Mouse (Mus musculus) myocyte (in vitro differentiated cells): ENCODE data around the gene Tspyl1.

ENCODE experiments used
- CEBPB ChIP-seq: IDR thresholded peaks from 2 replicates; pipeline ENCODE4 v1.6.1; 2011; ENCODE audit warnings: mild to moderate bottlenecking, moderate library complexity; ENCODE audit not compliant: poor library complexity, insufficient read depth, severe bottlenecking
- E2F4 ChIP-seq: IDR thresholded peaks from one replicate; pipeline ENCODE4 v1.6.1; 2011; ENCODE audit warnings: mild to moderate bottlenecking, control low read depth, moderate library complexity; ENCODE audit not compliant: insufficient read depth
- MAX ChIP-seq: IDR thresholded peaks from one replicate; pipeline ENCODE4 v1.6.1; 2011; ENCODE audit warnings: low read depth, mild to moderate bottlenecking, control low read depth
- MYOD1 ChIP-seq, 3 experiments: IDR thresholded peaks; one replicate each; pipeline ENCODE4 v1.6.1; 2011; ENCODE audit warnings: control low read depth in 2 of 3, low read depth in 2 of 3, mild to moderate bottlenecking in 2 of 3, moderate library complexity in 1 of 3; ENCODE audit not compliant: insufficient read length in 2 of 3, control insufficient read depth in 1 of 3
- MYOG ChIP-seq, 3 experiments: IDR thresholded peaks; one replicate each; pipeline ENCODE4 v1.6.1; 2011; ENCODE audit warnings: control low read depth in 2 of 3, low read depth in 2 of 3, mild to moderate bottlenecking in 2 of 3; ENCODE audit not compliant: insufficient read length in 2 of 3, control insufficient read depth in 1 of 3, insufficient read depth in 1 of 3
- POLR2A ChIP-seq: IDR thresholded peaks from one replicate; pipeline ENCODE4 v1.6.1; 2011; ENCODE audit warnings: low read depth, mild to moderate bottlenecking, control low read depth, moderate library complexity; ENCODE audit not compliant: insufficient read length
- POLR2AphosphoS2 ChIP-seq: IDR thresholded peaks from one replicate; pipeline ENCODE4 v1.6.1; 2011; ENCODE audit warnings: low read depth, control low read depth; ENCODE audit not compliant: insufficient read length
- REST ChIP-seq: IDR thresholded peaks from one replicate; pipeline ENCODE4 v1.6.1; 2011; ENCODE audit warnings: mild to moderate bottlenecking, control low read depth, moderate library complexity; ENCODE audit not compliant: insufficient read depth, insufficient read length
- TCF12 ChIP-seq: IDR thresholded peaks from one replicate; pipeline ENCODE4 v1.6.1; 2011; ENCODE audit warnings: mild to moderate bottlenecking, control low read depth; ENCODE audit not compliant: poor library complexity, insufficient read depth, severe bottlenecking
- TCF3 ChIP-seq: IDR thresholded peaks from one replicate; pipeline ENCODE4 v1.6.1; 2011; ENCODE audit warnings: low read depth, control low read depth; ENCODE audit not compliant: insufficient read length
- USF1 ChIP-seq: IDR thresholded peaks from one replicate; pipeline ENCODE4 v1.6.1; 2011; ENCODE audit warnings: low read depth, mild to moderate bottlenecking, control low read depth, moderate library complexity

DNA sequence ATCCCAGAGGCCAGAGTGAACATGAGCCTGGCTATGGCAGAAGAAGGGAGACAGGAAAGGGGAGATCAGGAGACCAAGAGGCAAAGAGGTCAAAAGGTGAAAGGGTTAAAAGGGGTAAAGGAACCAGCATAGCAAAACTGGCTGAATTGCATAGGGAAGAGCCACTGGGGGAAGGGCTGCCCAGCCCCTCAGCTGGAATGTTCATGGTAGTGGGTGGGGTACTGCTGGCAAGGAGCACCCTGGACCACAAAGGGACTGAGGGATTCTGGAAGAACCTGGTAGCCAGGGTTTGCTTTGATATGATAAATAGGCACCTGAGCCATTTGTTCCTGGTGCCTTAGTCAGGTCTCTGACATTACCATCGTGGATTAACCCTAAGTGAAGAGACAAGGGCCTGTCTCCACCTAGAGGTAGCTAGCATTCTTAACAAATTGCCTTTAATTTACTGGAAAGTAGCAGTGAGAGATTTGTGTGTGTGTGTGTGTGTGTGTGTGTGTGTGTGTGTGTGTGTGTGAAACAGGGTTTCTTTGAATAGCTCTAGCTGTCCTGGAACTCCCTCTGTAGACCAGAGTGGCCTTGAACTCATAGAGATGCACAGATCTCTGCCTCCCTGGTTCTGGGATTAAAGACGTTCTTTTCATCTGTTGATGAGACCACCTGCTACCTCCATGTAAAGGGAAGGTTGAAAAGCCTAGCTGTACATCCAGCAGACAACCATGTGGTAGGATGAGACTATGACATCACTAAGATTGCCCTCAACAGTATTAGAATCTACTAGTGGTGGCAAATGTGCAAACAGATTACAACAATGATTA, 47.9 kb upstream of the Tspyl1 start:
- TF ChIP-seq POLR2A (no peak), USF1 (no peak), TCF12 (no peak), E2F4 (no peak), POLR2AphosphoS2 (no peak), MYOG (IDR thresholded peaks at IDR 0.05; ENCODE audit: control insufficient read depth in 1 of 3, insufficient read depth in 1 of 3, insufficient read length in 2 of 3, low read depth in 2 of 3) (no peak), MAX (no peak), MYOD1 (IDR thresholded peaks at IDR 0.05; ENCODE audit: control insufficient read depth in 1 of 3, insufficient read length in 2 of 3, low read depth in 2 of 3) (no peak), TCF3 (no peak), CEBPB (no peak), REST (no peak)
